Mouse (Mus musculus) hindbrain, embryonic 12.5 days (tissue): ENCODE data around the gene Elf2. TPM values are rescaled to one million over a fixed set of nuclear protein-coding genes. Genes with fewer than 3 reads are reported as not detected.
"Not testable (repeated sequence)": the region's sequence is repeated elsewhere in the genome, so short reads cannot be mapped to it uniquely, and the experiment has no call there.

Source experiments
- ATAC-seq: fragments of 200-750 bp; cut with Nextera tagmentation; 2 replicates; pipeline ENCODE4 v1.8.0; 2017; ENCODE audit warnings: moderate TSS enrichment; ENCODE audit not compliant: low FRiP score
- H3K27ac ChIP-seq: fragments of 300-500 bp; sonication (generic); 2 replicates; pipeline ENCODE4 v1.5.1; 2016; ENCODE audit warnings: mild to moderate bottlenecking
- H3K27me3 ChIP-seq: fragments of 300-500 bp; sonication (generic); 2 replicates; pipeline ENCODE4 v1.6.1; 2016; ENCODE audit warnings: mild to moderate bottlenecking
- H3K36me3 ChIP-seq: fragments of 300-500 bp; sonication (generic); 2 replicates; pipeline ENCODE4 v1.6.1; 2016; ENCODE audit warnings: mild to moderate bottlenecking
- H3K4me1 ChIP-seq: fragments of 300-500 bp; sonication (generic); 2 replicates; pipeline ENCODE4 v1.6.1; 2016
- H3K4me2 ChIP-seq: fragments of 300-500 bp; sonication (generic); replicated peaks from 2 replicates; pipeline ENCODE4 v1.6.1; 2016; ENCODE audit warnings: mild to moderate bottlenecking
- H3K4me3 ChIP-seq: fragments of 300-500 bp; sonication (generic); 2 replicates; pipeline ENCODE4 v1.5.1; 2016; ENCODE audit warnings: mild to moderate bottlenecking
- H3K9ac ChIP-seq: fragments of 300-500 bp; sonication (generic); 2 replicates; pipeline ENCODE4 v1.6.1; 2016; ENCODE audit warnings: mild to moderate bottlenecking, moderate library complexity
- H3K9me3 ChIP-seq: fragments of 300-500 bp; sonication (generic); replicated peaks from 2 replicates; pipeline ENCODE4 v1.6.1; 2016; ENCODE audit warnings: mild to moderate bottlenecking
- WGBS: fragments of 180-500 bp; shearing (Covaris S2); methylation state at CpG from one replicate; pipeline ENCODE4 v1.1.7; 2016; 5-methylcytosine and 5-hydroxymethylcytosine counted together
- polyA plus RNA-seq: library from polyadenylated mRNA; unstranded; fragments of >200 nt; fragmentation: Nextera tagmentation; extraction: Ambion mirVana; gene quantifications from 2 replicates; pipeline ENCODE4 v1.2.1, GENCODE M21; 2016

The Elf2 gene
- polyA plus RNA-seq, 1 experiment from 2014 or later: 46.7 TPM

- Histone ChIP-seq H3K4me2 (peak overlapping the region; percentile 72), H3K27me3 (no peaks in the 10 kb centered on the region), H3K4me3 (peak overlapping the region; percentile 91; the same call in 1 of the 2 replicates), H3K9ac (no peak overlapping the region), H3K4me1 (peaks cover 22% of the 10 kb centered on the region), H3K36me3 (no peaks in the 10 kb centered on the region), H3K27ac (no peak overlapping the region), H3K9me3 (no peaks in the 10 kb centered on the region)
- no peak for ATAC-seq
- WGBS: 16% methylated on average over 5 of the region's 5 CpGs
Measured at GRCm38 (mm10) chr3:51223556-51223955, 116.9 kb downstream of the Elf2 start.

GRCm38 (mm10) chr3:51222834-51223460 lies 117.5 kb downstream of the Elf2 start:
- 59% methylated on average over 10 of the region's 10 CpGs for WGBS
- no peaks in the 10 kb centered on the region for H3K27me3 ChIP-seq
- H3K27ac ChIP-seq: no peak overlapping the region
- H3K9me3 ChIP-seq: no peaks in the 10 kb centered on the region
- H3K9ac ChIP-seq: no peak overlapping the region
- no peak for ATAC-seq
- no peak overlapping the region for H3K4me2 ChIP-seq
- peaks cover 22% of the 10 kb centered on the region for H3K4me1 ChIP-seq
- H3K4me3 ChIP-seq: no peak overlapping the region
- H3K36me3 ChIP-seq: no peaks in the 10 kb centered on the region

- no peaks in the 10 kb centered on the region for H3K9me3 ChIP-seq
- H3K4me3 ChIP-seq: no peak overlapping the region
- ATAC-seq: no peak
Measured at GRCm38 (mm10) chr3:51222302-51222701, 118.2 kb downstream of the Elf2 start.

GRCm38 (mm10) chr3:51221847-51222246 lies 118.6 kb downstream of the Elf2 start:
- WGBS: 81% methylated on average over 8 of the region's 8 CpGs
- Histone ChIP-seq H3K4me2 (no peak overlapping the region), H3K9ac (no peak overlapping the region), H3K4me1 (peaks cover 21% of the 10 kb centered on the region), H3K27ac (no peak overlapping the region), H3K36me3 (no peaks in the 10 kb centered on the region), H3K9me3 (no peaks in the 10 kb centered on the region), H3K27me3 (no peaks in the 10 kb centered on the region), H3K4me3 (no peak overlapping the region)
- ATAC-seq: no peak

More at GRCm38 (mm10) chr3:51222302-51222701, 118.2 kb downstream of the Elf2 start:
- Histone ChIP-seq H3K9ac (no peak overlapping the region), H3K27me3 (no peaks in the 10 kb centered on the region), H3K36me3 (no peaks in the 10 kb centered on the region), H3K4me2 (no peak overlapping the region), H3K27ac (no peak overlapping the region), H3K4me1 (peaks cover 22% of the 10 kb centered on the region)
- WGBS: 87% methylated on average over 6 of the region's 6 CpGs

- no peak overlapping the region for H3K9ac ChIP-seq
- H3K27ac ChIP-seq: no peak overlapping the region
- H3K4me3 ChIP-seq: no peak overlapping the region
- H3K9me3 ChIP-seq: no peaks in the 10 kb centered on the region
- H3K36me3 ChIP-seq: no peaks in the 10 kb centered on the region
- ATAC-seq: no peak
- no peaks in the 10 kb centered on the region for H3K27me3 ChIP-seq
- H3K4me1 ChIP-seq: peaks cover 12% of the 10 kb centered on the region
- WGBS: 57% methylated on average over 4 of the region's 4 CpGs
- no peak overlapping the region for H3K4me2 ChIP-seq
Measured at GRCm38 (mm10) chr3:51220846-51221245, 119.6 kb downstream of the Elf2 start.

GRCm38 (mm10) chr3:51219213-51219612 lies 121.2 kb downstream of the Elf2 start:
- Histone ChIP-seq H3K4me3 (no peak overlapping the region), H3K27me3 (no peaks in the 10 kb centered on the region), H3K9ac (no peak overlapping the region), H3K4me2 (no peak overlapping the region), H3K36me3 (no peaks in the 10 kb centered on the region), H3K9me3 (no peaks in the 10 kb centered on the region), H3K4me1 (peaks cover 8% of the 10 kb centered on the region), H3K27ac (no peak overlapping the region)
- ATAC-seq: no peak
- 81% methylated on average over 5 of the region's 5 CpGs for WGBS

- H3K27me3 ChIP-seq, ATAC-seq, H3K27ac ChIP-seq, H3K4me1 ChIP-seq, H3K4me2 ChIP-seq, H3K9me3 ChIP-seq, H3K9ac ChIP-seq, H3K4me3 ChIP-seq, H3K36me3 ChIP-seq: not testable (repeated sequence)
- 91% methylated on average over 6 of the region's 6 CpGs for WGBS
Measured at GRCm38 (mm10) chr3:51218385-51218784, 122.1 kb downstream of the Elf2 start.

- H3K9me3 ChIP-seq, H3K36me3 ChIP-seq, H3K9ac ChIP-seq, H3K27ac ChIP-seq, H3K4me1 ChIP-seq, H3K4me2 ChIP-seq, ATAC-seq, H3K27me3 ChIP-seq, H3K4me3 ChIP-seq: not testable (repeated sequence)
- WGBS: 84% methylated on average over 8 of the region's 10 CpGs
Measured at GRCm38 (mm10) chr3:51216351-51216750, 124.1 kb downstream of the Elf2 start.

GRCm38 (mm10) chr3:51215681-51216080 lies 124.8 kb downstream of the Elf2 start:
- Histone ChIP-seq H3K36me3 (no peaks in the 10 kb centered on the region), H3K4me3 (no peak overlapping the region), H3K9me3 (no peaks in the 10 kb centered on the region), H3K4me1 (no peaks in the 10 kb centered on the region), H3K27me3 (no peaks in the 10 kb centered on the region), H3K27ac (no peak overlapping the region), H3K9ac (no peak overlapping the region), H3K4me2 (no peak overlapping the region)
- WGBS: 76% methylated on average over 5 of the region's 6 CpGs
- ATAC-seq: no peak

GRCm38 (mm10) chr3:51213111-51213510 lies 127.4 kb downstream of the Elf2 start:
- 93% methylated on average over 3 of the region's 3 CpGs for WGBS
- no peaks in the 10 kb centered on the region for H3K9me3 ChIP-seq
- no peak overlapping the region for H3K27ac ChIP-seq
- no peak overlapping the region for H3K4me3 ChIP-seq
- no peaks in the 10 kb centered on the region for H3K27me3 ChIP-seq
- H3K36me3 ChIP-seq: no peaks in the 10 kb centered on the region
- H3K9ac ChIP-seq: no peak overlapping the region
- H3K4me1 ChIP-seq: no peaks in the 10 kb centered on the region
- no peak for ATAC-seq
- H3K4me2 ChIP-seq: no peak overlapping the region

GRCm38 (mm10) chr3:51210485-51210884 lies 130.0 kb downstream of the Elf2 start:
- H3K27me3 ChIP-seq: no peaks in the 10 kb centered on the region
- no peak overlapping the region for H3K4me3 ChIP-seq
- 90% methylated on average over 3 of the region's 3 CpGs for WGBS
- no peaks in the 10 kb centered on the region for H3K4me1 ChIP-seq
- H3K9me3 ChIP-seq: no peaks in the 10 kb centered on the region
- no peak overlapping the region for H3K4me2 ChIP-seq
- no peak overlapping the region for H3K27ac ChIP-seq
- no peaks in the 10 kb centered on the region for H3K36me3 ChIP-seq
- ATAC-seq: no peak
- no peak overlapping the region for H3K9ac ChIP-seq

- Histone ChIP-seq H3K9me3 (no peaks in the 10 kb centered on the region), H3K27ac (no peak overlapping the region), H3K4me3 (no peak overlapping the region), H3K27me3 (no peaks in the 10 kb centered on the region), H3K4me1 (no peaks in the 10 kb centered on the region), H3K4me2 (no peak overlapping the region), H3K9ac (no peak overlapping the region), H3K36me3 (no peaks in the 10 kb centered on the region)
- ATAC-seq: no peak
- WGBS: 88% methylated on average over 7 of the region's 7 CpGs
Measured at GRCm38 (mm10) chr3:51209503-51210314, 130.8 kb downstream of the Elf2 start.

GRCm38 (mm10) chr3:51208633-51209032 lies 131.8 kb downstream of the Elf2 start:
- WGBS: 37% methylated on average over 5 of the region's 5 CpGs
- no peaks in the 10 kb centered on the region for H3K4me1 ChIP-seq
- ATAC-seq: no peak
- H3K4me2 ChIP-seq: no peak overlapping the region
- H3K36me3 ChIP-seq: no peaks in the 10 kb centered on the region
- H3K9me3 ChIP-seq: no peaks in the 10 kb centered on the region
- H3K9ac ChIP-seq: no peak overlapping the region; the same call in 1 of the 2 replicates
- no peak overlapping the region for H3K4me3 ChIP-seq
- no peak overlapping the region for H3K27ac ChIP-seq
- no peaks in the 10 kb centered on the region for H3K27me3 ChIP-seq
